Mouse (Mus musculus): ENCODE results near the gene Foxl1. TPM values are rescaled to one million over a fixed set of nuclear protein-coding genes. Genes with fewer than 3 reads are reported as not detected.
A peak's percentile ranks its signal among the peaks of the same experiment; 100 is the strongest.

Gene Foxl1
- total and polyA plus RNA-seq, 3 experiments: 0.07 to 0.12 TPM; not detected in 1

DNA sequence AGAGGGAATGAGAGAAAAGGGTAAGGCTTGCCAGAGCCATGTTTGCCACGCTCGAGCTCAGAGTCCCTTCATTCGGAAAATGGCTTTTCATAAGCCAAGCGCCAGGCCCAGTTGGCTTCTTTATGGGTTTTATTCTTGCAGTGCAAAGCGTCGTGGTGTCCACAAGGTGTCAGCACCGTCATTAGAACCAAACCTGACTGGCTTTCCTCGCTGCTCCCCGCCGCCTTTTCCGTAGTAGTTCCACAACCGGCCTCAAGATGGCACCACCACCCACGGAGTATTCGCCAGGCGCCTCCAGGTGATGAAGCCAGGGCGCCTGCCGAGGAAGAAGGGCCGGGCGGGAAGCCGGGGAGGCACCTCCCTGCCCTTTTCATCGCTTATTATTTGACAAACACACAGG, 14.5 kb upstream of the Foxl1 start (continued):
- TF ChIP-seq UBTF (IDR thresholded peaks at IDR 0.05; ENCODE audit: borderline replicate concordance, insufficient read depth, low read depth, low read length) (no peak), ZKSCAN1 (IDR thresholded peaks at IDR 0.05; ENCODE audit: low read depth, low read length) (no peak)

GRCm38 (mm10) chr8:121115136-121115535, 12.6 kb upstream of the Foxl1 start:
- Histone ChIP-seq H3K36me3 (ENCODE audit: control insufficient read depth in 1 of 2, insufficient read depth in 2 of 2, low read length in 2 of 2) (peaks cover 0 to 10% of the 10 kb centered on the region in 2 experiments; a peak in 3 of 4 replicates), H3K79me2 (ENCODE audit: control insufficient read depth, insufficient read depth, low read length, poor library complexity) (peaks cover 38% of the 10 kb centered on the region), H3K9ac (ENCODE audit: control insufficient read depth, low read depth, low read length, poor library complexity, severe bottlenecking) (no peak overlapping the region), H3K4me1 (ENCODE audit: control insufficient read depth in 1 of 2, insufficient read depth in 2 of 2, low read length in 2 of 2) (peaks cover 3 to 13% of the 10 kb centered on the region in 2 experiments; a peak in 3 of 4 replicates), H3K4me3 (ENCODE audit: control insufficient read depth in 1 of 2, insufficient read depth in 1 of 2, low read depth in 2 of 2, low read length in 2 of 2) (no peak overlapping the region), H3K9me3 (replicated peaks; ENCODE audit: insufficient read depth, low read length) (no peaks in the 10 kb centered on the region), H3K27ac (ENCODE audit: control insufficient read depth, low read depth, low read length) (no peak overlapping the region), H3K27me3 (ENCODE audit: control insufficient read depth in 1 of 2, insufficient read depth in 2 of 2, low read length in 2 of 2) (no peaks in the 10 kb centered on the region)
- DNase-seq (ENCODE audit: low read depth, low spot score): no peak
- TF ChIP-seq SIN3A (IDR thresholded peaks at IDR 0.05; ENCODE audit: low read length): no peak
- no peak for TF ChIP-seq POLR2AphosphoS2 (IDR thresholded peaks at IDR 0.05; ENCODE audit: low read length)
- TF ChIP-seq ZMIZ1 (IDR thresholded peaks at IDR 0.05; ENCODE audit: low read depth, low read length): no peak
- TF ChIP-seq MAZ (IDR thresholded peaks at IDR 0.05; ENCODE audit: low read depth, low read length): no peak
- no peak for TF ChIP-seq GATA1 (IDR thresholded peaks at IDR 0.05; ENCODE audit: low read depth, low read length)
- no peak for TF ChIP-seq HCFC1 (IDR thresholded peaks at IDR 0.05; ENCODE audit: low read depth, low read length)
- TF ChIP-seq ZC3H11A (IDR thresholded peaks at IDR 0.05; ENCODE audit: low read depth, low read length): no peak
- no peak for TF ChIP-seq RAD21 (IDR thresholded peaks at IDR 0.05; ENCODE audit: low read depth, low read length)
- TF ChIP-seq E2F4 (IDR thresholded peaks at IDR 0.05; ENCODE audit: borderline replicate concordance, low read depth, low read length): no peak
- TF ChIP-seq BHLHE40 (IDR thresholded peaks at IDR 0.05; ENCODE audit: borderline replicate concordance, low read depth, low read length): no peak
- no peak for TF ChIP-seq MAFK (IDR thresholded peaks at IDR 0.05; ENCODE audit: borderline replicate concordance, low read depth, low read length)
- TF ChIP-seq USF2 (IDR thresholded peaks at IDR 0.05; ENCODE audit: borderline replicate concordance in 1 of 2, insufficient read depth in 1 of 2, low read depth in 1 of 2, low read length in 2 of 2): no peak
- no peak for TF ChIP-seq CHD1 (IDR thresholded peaks at IDR 0.05; ENCODE audit: low read depth, low read length)
- TF ChIP-seq TAL1 (IDR thresholded peaks at IDR 0.05; ENCODE audit: low read length): no peak
- TF ChIP-seq GABPA (IDR thresholded peaks at IDR 0.05; ENCODE audit: low read depth, low read length): no peak
- no peak for TF ChIP-seq UBTF (IDR thresholded peaks at IDR 0.05; ENCODE audit: borderline replicate concordance, insufficient read depth, low read depth, low read length)

- peaks cover 0 to 8% of the 10 kb centered on the region in 2 experiments; a peak in 3 of 4 replicates for H3K36me3 ChIP-seq (ENCODE audit: control insufficient read depth in 1 of 2, insufficient read depth in 2 of 2, low read length in 2 of 2)
- H3K27me3 ChIP-seq (ENCODE audit: control insufficient read depth in 1 of 2, insufficient read depth in 2 of 2, low read length in 2 of 2): no peaks in the 10 kb centered on the region
- peak; percentile 92 for DNase-seq (ENCODE audit: low read depth, low spot score)
- peak within 1 kb of the TSS; percentile 64 for H3K9ac ChIP-seq (ENCODE audit: control insufficient read depth, low read depth, low read length, poor library complexity, severe bottlenecking)
- H3K27ac ChIP-seq (ENCODE audit: control insufficient read depth, low read depth, low read length): peak within 1 kb of the TSS; percentile 54
- no peaks in the 10 kb centered on the region for H3K9me3 ChIP-seq (replicated peaks; ENCODE audit: insufficient read depth, low read length)
- H3K79me2 ChIP-seq (ENCODE audit: control insufficient read depth, insufficient read depth, low read length, poor library complexity): peaks cover 46% of the 10 kb centered on the region
- H3K4me3 ChIP-seq (ENCODE audit: control insufficient read depth in 1 of 2, insufficient read depth in 1 of 2, low read depth in 2 of 2, low read length in 2 of 2): peak within 1 kb of the TSS; percentile 61 to 63
- peaks cover 3 to 12% of the 10 kb centered on the region in 2 experiments; a peak in 3 of 4 replicates for H3K4me1 ChIP-seq (ENCODE audit: control insufficient read depth in 1 of 2, insufficient read depth in 2 of 2, low read length in 2 of 2)
- TF ChIP-seq ETS1 (IDR thresholded peaks at IDR 0.05; ENCODE audit: low read depth, low read length) (no peak), TAL1 (IDR thresholded peaks at IDR 0.05; ENCODE audit: low read length) (no peak), GABPA (IDR thresholded peaks at IDR 0.05; ENCODE audit: low read depth, low read length) (no peak), NELFE (IDR thresholded peaks at IDR 0.05; ENCODE audit: low read depth, low read length) (peak; percentile 73), ZNF384 (IDR thresholded peaks at IDR 0.05; ENCODE audit: low read depth, low read length) (no peak), POLR2A (IDR thresholded peaks at IDR 0.05; ENCODE audit: control insufficient read depth in 1 of 2, insufficient read depth in 1 of 2, low read depth in 1 of 2, low read length in 2 of 2, poor library complexity in 1 of 2) (peak in 1 of 2 experiments; percentile 89; a peak in 2 of 4 replicates), MAX (IDR thresholded peaks at IDR 0.05; ENCODE audit: low read length) (no peak), CTCF (IDR thresholded peaks at IDR 0.05 in 2 of 3, conservative IDR thresholded peaks at IDR 0.05 in 1 of 3; ENCODE audit: control insufficient read depth in 1 of 3, insufficient read depth in 1 of 3, low read depth in 2 of 3, low read length in 3 of 3, poor library complexity in 1 of 3, severe bottlenecking in 1 of 3) (no peak), SIN3A (IDR thresholded peaks at IDR 0.05; ENCODE audit: low read length) (peak; percentile 86), CHD2 (IDR thresholded peaks at IDR 0.05; ENCODE audit: low read length) (no peak), MEF2A (IDR thresholded peaks at IDR 0.05; ENCODE audit: extremely low read depth, insufficient replicate concordance, low read depth, low read length, poor library complexity, severe bottlenecking) (no peak), USF2 (IDR thresholded peaks at IDR 0.05; ENCODE audit: borderline replicate concordance in 1 of 2, insufficient read depth in 1 of 2, low read depth in 1 of 2, low read length in 2 of 2) (no peak), RAD21 (IDR thresholded peaks at IDR 0.05; ENCODE audit: low read depth, low read length) (no peak), MXI1 (IDR thresholded peaks at IDR 0.05; ENCODE audit: low read depth, low read length) (no peak), HCFC1 (IDR thresholded peaks at IDR 0.05; ENCODE audit: low read depth, low read length) (peak; percentile 63; the same call in 1 of the 2 replicates), TCF12 (IDR thresholded peaks at IDR 0.05; ENCODE audit: low read depth, low read length) (no peak; the same call in 1 of the 2 replicates), GATA1 (IDR thresholded peaks at IDR 0.05; ENCODE audit: low read depth, low read length) (no peak), POLR2AphosphoS2 (IDR thresholded peaks at IDR 0.05; ENCODE audit: low read length) (peak; percentile 58; the same call in 1 of the 2 replicates), USF1 (IDR thresholded peaks at IDR 0.05; ENCODE audit: low read depth, low read length) (no peak)
Measured at GRCm38 (mm10) chr8:121115948-121116347, 11.8 kb upstream of the Foxl1 start, which contains the start of gene Foxc2. Gene Foxc2, plus strand, starts transcription at chr8:121116171.

All from MEL (cell line).